Mouse (Mus musculus): Measurements from ENCODE around the gene Tdp1.

GRCm38 (mm10) chr12:100001246-100001645, 116.9 kb downstream of the Tdp1 start:
- TF ChIP-seq GATA1 (IDR thresholded peaks at IDR 0.05; ENCODE audit: borderline replicate concordance, low read length) (no peak), FLI1 (IDR thresholded peaks at IDR 0.05; ENCODE audit: low read length) (no peak)
